Mouse (Mus musculus) megakaryocyte-erythroid progenitor cell, adult 5-6 weeks (primary cell): ENCODE data around the gene Slc27a2. TPM values are rescaled to one million over a fixed set of nuclear protein-coding genes. Genes with fewer than 3 reads are reported as not detected.

Source experiments
- ATAC-seq: replicated peaks from 2 replicates; pipeline ENCODE4 v1.8.0; 2016; ENCODE audit warnings: mild to moderate bottlenecking, inconsistent platforms; ENCODE audit not compliant: severe bottlenecking, poor library complexity, low FRiP score, low TSS enrichment
- total RNA-seq, 2 experiments: library from RNA; stranded (forward) in 1 of 2; stranded (reverse) in 1 of 2; fragments of 200-1000, 215-1000 nt in 1 of 2; fragments of >200 nt in 1 of 2; fragmentation: Nextera tagmentation in 1 of 2; gene quantifications; 2 replicates each; pipeline ENCODE4 v1.2.3; 2014 to 2017

The Slc27a2 gene
- total RNA-seq, 2 experiments from 2014 or later = 0.96 TPM; not detected in 1

DNA sequence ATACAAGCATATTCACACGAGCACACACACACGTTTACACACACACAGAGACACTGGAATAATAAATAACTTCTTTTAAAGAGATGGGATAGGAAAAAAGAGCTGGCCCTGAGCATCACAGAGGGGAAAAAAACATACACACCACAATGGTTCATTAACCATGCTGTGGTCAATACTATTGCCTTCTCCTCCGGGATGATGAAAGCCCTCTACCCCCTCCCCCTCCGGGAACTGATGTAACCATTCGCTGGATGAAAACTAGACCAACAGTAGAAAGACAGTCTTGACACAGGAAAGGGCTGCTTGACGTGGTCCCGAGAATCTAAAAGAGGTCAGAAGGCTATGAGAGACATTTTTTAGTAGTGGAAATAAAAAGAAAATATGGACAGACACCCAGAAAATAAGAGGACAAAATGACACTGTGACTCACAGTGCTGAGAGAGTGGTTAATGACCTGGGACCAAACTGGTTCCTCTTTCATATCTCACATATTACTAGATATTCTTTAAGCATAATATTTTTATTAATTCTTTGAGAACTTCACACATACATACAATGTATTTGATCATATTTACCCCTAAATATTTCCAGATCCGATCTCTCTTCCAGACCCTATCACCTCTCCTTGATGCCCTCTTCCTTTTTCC is 840 bp upstream of the Slc27a2 start:
- no peak for ATAC-seq

DNA sequence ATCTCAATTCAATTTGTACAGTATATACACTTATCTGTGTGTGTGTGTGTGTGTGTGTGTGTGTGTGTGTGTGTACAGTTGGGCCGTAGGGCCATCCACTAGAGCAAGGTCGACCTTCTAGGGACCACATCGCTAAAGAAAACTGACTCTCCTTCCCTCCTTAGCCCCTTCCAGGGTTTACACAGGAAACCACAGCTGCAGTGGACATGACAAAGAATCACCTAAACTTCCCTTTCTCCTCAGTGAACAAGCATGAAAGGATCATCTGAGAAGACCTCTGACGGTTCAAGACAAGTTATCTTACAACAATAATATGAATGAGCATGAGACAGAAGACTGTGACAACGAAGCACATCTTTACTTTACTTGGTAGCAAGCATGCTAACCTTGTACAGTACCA is 311 bp upstream of the Slc27a2 start:
- ATAC-seq = no peak

GRCm38 (mm10) chr2:126553291-126553639 is 1.1 kb downstream of the Slc27a2 start:
- ATAC-seq = no peak

- ATAC-seq = no peak
Measured at GRCm38 (mm10) chr2:126555533-126555932, 3.3 kb downstream of the Slc27a2 start.

- no peak for ATAC-seq
Measured at GRCm38 (mm10) chr2:126560094-126560493, 7.9 kb downstream of the Slc27a2 start.

DNA sequence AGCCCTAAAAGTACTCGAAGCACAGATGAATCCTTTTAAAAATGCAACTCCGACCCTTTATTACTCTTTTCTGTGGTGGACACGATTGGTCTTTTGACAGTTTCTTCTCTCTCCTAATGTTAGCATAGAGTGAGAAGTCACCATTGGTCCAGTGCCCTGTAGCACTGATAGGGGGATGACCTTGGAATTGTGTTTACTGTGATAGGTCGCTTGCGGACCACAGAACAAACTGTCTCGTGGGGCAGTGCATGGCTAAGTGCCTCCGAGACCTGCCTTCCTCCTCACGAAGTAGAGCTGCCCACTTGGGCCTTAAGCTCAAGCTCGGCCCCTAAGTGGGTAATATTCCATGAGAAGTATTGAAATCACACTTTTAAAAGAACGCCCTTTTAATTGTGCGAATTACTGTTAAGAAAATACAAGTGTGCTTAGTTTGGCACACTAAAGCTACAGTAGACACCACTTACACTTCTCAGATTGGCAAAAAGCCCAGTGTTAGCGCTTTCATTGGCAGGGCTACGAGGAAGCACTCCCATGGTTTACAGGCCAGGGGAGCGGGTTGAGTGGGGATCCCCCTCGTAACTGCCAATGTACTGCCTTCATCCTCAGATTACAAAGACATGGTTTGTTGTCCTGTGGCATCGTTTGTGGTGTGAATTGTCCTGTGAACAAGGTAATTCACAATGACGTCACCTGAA is 11.4 kb downstream of the Slc27a2 start:
- no peak for ATAC-seq

GRCm38 (mm10) chr2:126572163-126572562 is 20.0 kb downstream of the Slc27a2 start:
- ATAC-seq = no peak

- ATAC-seq = no peak
Measured at GRCm38 (mm10) chr2:126572747-126573146, 20.5 kb downstream of the Slc27a2 start.

DNA sequence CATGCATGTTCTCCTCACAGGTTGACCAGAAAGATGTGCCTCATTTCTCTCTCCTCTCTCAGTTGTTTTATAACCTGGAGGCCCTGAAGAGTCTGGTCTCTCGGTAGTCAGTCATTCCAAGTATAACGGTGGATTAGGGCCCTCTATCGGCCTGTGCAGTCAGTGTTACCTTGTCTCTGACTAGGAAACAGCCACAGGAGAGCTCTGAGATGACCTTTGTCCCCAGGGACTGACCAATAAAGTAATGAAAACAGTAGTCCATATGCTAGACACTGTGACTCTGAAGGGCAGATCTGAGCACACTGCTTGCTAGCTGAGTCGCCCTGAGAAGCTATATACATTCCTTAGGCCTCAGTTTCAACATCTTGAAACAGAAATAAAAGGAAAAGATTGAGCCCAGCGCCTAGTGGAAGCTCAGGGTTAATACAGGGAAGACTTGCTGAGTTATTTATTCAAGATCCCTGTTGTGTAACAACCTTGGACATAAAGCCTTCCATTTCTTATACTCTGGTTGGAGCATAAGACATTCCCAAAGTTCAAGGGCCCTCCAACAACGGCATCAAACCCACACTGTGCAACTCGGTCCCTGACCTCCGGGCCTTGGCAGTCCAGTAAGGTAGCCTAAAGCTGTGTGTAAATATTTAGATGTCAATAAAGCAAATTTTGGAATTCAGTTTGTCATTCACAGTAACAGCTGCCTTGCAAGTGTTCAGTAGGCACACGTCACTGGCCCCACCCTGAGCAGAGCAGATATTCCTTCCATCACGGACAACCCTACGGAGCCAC is 23.4 kb downstream of the Slc27a2 start:
- ATAC-seq = no peak

- no peak for ATAC-seq
Measured at GRCm38 (mm10) chr2:126577362-126577761, 25.2 kb downstream of the Slc27a2 start.

DNA sequence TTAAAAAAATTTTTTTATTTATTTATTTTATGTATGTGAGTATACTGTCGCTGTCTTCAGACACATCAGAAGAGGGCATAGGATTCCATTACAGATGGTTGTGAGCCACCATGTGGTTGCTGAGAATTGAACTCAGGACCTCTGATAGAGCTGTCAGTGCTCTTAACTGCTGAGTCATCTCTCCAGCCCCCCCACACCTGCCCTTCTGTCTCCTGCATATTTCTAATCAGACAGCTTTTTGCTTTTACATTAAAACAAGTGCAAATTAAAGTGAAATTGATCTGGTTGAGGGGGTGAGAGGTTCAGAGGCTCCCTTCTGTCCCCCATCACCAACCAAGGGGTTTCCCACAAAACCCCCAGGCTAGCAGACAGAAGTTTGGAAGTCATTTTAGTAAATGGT is 27.1 kb downstream of the Slc27a2 start:
- no peak for ATAC-seq

DNA sequence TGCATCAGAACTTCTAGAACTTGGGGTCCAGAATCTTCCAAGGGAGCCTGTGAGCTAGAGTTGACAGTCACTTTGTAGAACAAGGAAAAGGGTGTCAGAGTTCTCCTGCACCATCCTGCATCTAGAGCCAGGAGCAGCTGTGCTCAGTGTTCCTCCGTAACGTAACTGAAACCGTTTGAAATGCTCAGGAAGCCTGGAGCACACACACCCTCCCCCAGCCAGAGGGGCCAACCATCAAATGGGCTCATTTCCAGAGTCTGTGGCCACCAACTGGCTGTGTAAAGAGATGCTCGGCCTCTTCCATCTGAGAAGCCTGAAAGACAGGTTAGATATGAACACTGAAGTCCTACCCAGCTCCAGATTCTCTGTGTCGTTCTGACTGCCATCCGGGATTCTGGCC is 31.8 kb downstream of the Slc27a2 start:
- 0 out of 2 replicates have a peak, but pooled peaks have one; percentile 41 for ATAC-seq

GRCm38 (mm10) chr2:126584621-126585369 is 32.6 kb downstream of the Slc27a2 start:
- no peak for ATAC-seq

DNA sequence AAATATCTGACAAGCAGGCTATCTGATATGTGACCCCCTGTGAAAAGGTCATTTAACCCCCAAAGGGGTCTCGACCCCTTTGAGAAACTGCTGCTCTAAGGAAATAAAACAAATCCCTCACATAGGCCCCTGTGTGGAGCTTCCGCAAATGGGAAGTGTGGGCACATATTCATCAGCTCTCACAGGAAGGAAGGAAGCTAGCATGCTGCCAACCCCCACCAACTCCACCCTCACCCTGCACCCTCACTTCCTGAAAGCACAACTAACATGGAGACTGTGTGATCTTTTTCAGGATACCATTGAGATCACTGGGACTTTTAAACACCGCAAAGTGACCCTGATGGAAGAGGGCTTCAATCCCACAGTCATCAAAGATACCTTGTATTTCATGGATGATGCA is 35.3 kb downstream of the Slc27a2 start:
- no peak for ATAC-seq

DNA sequence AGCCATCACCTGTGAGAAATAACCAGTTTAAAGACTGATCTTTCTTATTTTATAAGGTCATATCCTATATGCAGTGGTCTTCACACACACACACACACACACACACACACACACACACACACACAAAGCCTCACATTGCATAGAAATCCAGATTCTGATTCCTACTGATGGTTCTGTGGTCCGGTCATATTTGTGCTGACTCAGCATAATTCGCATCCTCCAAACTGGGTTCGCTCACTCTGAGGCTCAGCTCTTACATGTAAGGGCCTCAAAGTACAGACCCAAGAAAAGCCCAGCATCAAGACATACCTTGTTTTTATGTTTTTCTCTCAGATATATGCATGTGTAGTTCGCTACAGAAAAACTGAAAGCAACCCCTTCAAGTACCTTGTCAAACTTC is 39.1 kb downstream of the Slc27a2 start:
- no peak for ATAC-seq

DNA sequence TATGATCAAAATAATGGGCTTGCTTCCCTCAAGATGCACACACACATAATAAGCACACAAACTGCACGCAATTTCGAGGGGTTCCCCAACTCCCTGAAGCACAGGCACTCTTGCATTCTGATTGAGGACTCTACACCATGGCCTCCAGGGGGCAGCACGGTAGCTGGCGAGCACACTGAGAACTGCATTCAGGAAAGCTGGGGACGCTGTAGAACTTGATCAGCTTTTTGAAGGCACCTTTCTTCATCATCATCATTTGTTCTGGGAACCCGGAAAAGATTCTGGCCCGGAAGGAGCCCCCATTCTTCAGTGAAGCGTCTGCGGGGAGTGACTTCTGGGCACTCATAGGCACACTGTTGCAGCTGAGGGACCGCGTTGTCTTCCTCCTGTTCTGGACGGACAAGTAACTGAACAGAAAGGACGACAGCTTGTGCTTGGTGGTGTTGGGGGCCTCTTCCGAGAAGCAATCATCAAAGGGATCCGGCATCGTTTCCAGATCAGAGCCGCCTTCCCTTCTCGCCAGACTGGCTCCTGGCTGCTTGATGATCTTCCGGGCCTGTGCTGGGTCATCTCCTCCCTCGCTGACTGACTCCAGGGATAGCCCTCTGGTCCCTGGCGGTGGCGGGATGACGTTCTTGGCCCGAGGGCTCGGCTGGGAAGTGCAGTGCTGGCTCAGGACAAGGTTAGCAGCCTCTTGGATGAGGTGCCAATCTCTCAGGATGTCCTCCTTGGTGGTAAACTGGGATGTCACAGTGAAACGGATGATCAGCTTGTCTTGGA is 41.8 kb downstream of the Slc27a2 start:
- ATAC-seq = peak; percentile 87

DNA sequence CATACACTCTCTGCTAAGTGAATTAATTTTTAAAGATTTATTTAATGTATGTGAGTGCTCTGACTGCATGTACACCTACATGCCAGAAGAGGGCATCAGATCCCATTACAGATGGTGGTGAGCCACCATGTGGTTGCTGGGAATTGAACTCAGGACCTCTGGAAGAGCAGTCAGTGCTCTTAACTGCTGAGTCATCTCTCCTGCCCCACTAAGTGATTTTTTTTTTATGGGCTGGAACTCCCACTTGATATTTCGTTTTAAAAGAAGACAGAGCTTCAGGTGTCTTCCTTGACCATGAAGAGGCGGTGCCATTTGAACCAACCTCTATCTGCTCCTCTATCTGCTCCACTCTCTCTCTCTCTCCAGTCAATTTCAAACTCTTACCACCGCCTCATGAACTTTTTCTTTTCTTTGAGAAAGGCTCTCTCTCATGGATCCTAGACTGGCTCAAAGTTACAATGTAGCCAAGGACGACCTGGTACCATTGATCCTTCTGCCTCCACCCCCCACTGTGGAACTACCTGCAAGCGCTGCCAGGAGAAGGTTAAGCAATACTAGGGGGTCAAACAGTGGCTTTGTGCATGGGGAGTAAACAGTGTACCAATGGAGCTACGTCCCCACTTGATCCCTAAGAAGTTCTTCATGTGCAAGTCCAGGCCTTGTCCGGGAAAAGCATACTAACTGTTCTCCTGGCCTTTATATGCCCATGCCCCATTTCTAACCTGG is 44.3 kb downstream of the Slc27a2 start:
- no peak for ATAC-seq
